Mouse (Mus musculus) heart, postnatal 14 days (tissue): ENCODE measurements at regions not wholly inside any gene's neighbourhood (a gene's known extent, or its start where the extent isn't known, plus 50 kb on each side); places are given as distances from the start of the nearest gene placed in this dataset.

ENCODE experiments used
- DNase-seq, 2 experiments: peaks; one replicate each; pipeline ENCODE4 v3.0.0; 2021 to 2022
- intact Hi-C: fragments of 180-260 bp; cut with DNase I; formaldehyde crosslinking; loops from one replicate; pipeline ENCODE4 v1.15.1; 2025

DNA sequence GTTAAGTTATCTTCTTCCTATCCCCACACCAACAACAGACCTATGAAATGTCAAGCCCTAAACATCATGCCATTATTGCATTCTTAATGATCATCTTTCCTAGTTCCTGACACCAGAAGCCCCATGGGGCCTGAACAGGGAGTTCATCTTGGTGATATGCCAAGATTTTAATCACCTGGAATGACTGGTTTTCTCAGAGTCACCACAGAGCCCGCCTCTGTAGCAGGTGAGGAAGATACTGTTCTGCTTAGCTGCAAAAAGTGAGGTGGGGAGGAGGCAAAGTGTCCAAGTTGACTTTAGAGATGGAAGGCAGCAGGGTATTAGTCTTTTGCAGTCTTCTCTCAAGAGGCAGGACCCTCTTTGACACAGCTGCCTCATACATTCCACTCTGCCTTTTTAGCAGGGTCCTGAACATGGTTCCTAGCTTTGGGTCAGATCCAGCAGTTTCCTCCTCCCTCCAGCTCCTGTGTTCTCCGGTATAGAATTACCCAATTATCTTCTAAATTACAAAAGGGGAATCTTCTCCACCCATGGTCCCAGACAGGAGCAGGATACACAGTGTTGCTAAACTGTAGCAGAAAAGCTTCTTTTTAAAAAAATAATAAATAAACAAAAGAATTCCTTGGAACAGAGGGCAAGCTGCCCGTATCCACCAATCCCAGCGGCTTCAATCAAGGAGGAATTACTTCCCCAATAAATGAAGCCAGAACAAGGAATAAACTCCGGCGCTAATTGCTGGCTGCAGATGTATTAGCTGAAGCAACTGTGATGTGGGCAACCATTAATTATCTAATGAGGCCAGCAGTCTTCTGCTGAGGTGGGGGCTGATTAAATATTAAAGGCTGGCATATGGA, 896.8 kb downstream of the Tmem114 start:
- intact Hi-C loops = no loop called here

DNA sequence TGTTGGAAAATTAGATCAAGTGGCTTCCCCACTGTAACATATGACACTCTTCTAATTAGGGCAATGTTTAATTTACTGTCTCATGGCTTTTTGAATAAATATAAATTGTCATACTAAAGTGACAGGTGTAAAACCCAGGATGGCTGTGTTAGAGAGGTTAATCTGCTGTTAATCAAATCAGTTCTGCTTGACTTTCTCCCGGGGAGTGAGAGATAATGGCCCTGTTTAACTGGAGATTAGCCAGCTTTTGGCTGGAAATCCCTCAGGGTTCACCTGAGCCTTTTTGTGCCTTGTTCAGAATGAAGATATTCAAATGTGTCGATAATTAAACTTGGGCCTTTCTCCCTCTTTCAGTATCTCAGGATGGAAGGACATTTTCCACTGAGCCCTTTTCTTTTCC, 906.2 kb downstream of the Tmem114 start:
- intact Hi-C loops = no loop called here
- DNase-seq = no peak

More for the DNA sequence above, 896.8 kb downstream of the Tmem114 start:
- DNase-seq = no peak
